Mouse (Mus musculus): ENCODE measurements around the gene Rab3gap2.

Gene Rab3gap2

GRCm38 (mm10) chr1:185203909-185204661 lies at the start of gene Rab3gap2:
Gene Rab3gap2 (plus strand): TSS chr1:185204117.
- peak; percentile 99 for DNase-seq (ENCODE audit: low spot score)

- DNase-seq (ENCODE audit: low spot score), result no peak
Observed at GRCm38 (mm10) chr1:185173641-185174040, 30.3 kb upstream of the Rab3gap2 start.

GRCm38 (mm10) chr1:185177860-185178259 lies 26.1 kb upstream of the Rab3gap2 start:
- DNase-seq (ENCODE audit: low spot score), result no peak

- no peak for DNase-seq (ENCODE audit: low spot score)
Observed at GRCm38 (mm10) chr1:185183591-185184330, 20.2 kb upstream of the Rab3gap2 start.

- DNase-seq (ENCODE audit: low spot score), result no peak
Observed at GRCm38 (mm10) chr1:185185556-185185955, 18.4 kb upstream of the Rab3gap2 start.

- no peak for DNase-seq (ENCODE audit: low spot score)
Observed at GRCm38 (mm10) chr1:185187135-185187785, 16.7 kb upstream of the Rab3gap2 start.

- no peak for DNase-seq (ENCODE audit: low spot score)
Observed at GRCm38 (mm10) chr1:185189901-185190300, 14.0 kb upstream of the Rab3gap2 start.

- DNase-seq (ENCODE audit: low spot score), result no peak
Observed at GRCm38 (mm10) chr1:185192087-185192486, 11.8 kb upstream of the Rab3gap2 start.

GRCm38 (mm10) chr1:185193509-185193908 lies 10.4 kb upstream of the Rab3gap2 start:
- peak; percentile 38 for DNase-seq (ENCODE audit: low spot score)

- DNase-seq (ENCODE audit: low spot score), result no peak
Observed at GRCm38 (mm10) chr1:185196323-185196722, 7.6 kb upstream of the Rab3gap2 start.

GRCm38 (mm10) chr1:185200571-185201395 lies 3.1 kb upstream of the Rab3gap2 start:
- no peak for DNase-seq (ENCODE audit: low spot score)

- no peak for DNase-seq (ENCODE audit: low spot score)
Observed at GRCm38 (mm10) chr1:185201994-185202393, 1.9 kb upstream of the Rab3gap2 start.

GRCm38 (mm10) chr1:185203196-185203908 lies 565 bp upstream of the Rab3gap2 start:
- no peak for DNase-seq (ENCODE audit: low spot score)

- no peak for DNase-seq (ENCODE audit: low spot score)
Observed at GRCm38 (mm10) chr1:185205090-185205489, 1.2 kb downstream of the Rab3gap2 start.

- DNase-seq (ENCODE audit: low spot score), result no peak
Observed at GRCm38 (mm10) chr1:185207851-185208595, 4.1 kb downstream of the Rab3gap2 start.

- no peak for DNase-seq (ENCODE audit: low spot score)
Observed at GRCm38 (mm10) chr1:185208766-185209165, 4.8 kb downstream of the Rab3gap2 start.

- no peak for DNase-seq (ENCODE audit: low spot score)
Observed at GRCm38 (mm10) chr1:185209641-185210176, 5.8 kb downstream of the Rab3gap2 start.

GRCm38 (mm10) chr1:185216360-185216759 lies 12.4 kb downstream of the Rab3gap2 start:
- DNase-seq (ENCODE audit: low spot score), result no peak

GRCm38 (mm10) chr1:185216762-185217161 lies 12.8 kb downstream of the Rab3gap2 start:
- no peak for DNase-seq (ENCODE audit: low spot score)

- no peak for DNase-seq (ENCODE audit: low spot score)
Observed at GRCm38 (mm10) chr1:185217966-185218365, 14.0 kb downstream of the Rab3gap2 start.

Data from T-cell, adult 2 months (primary cell).